Mouse (Mus musculus) heart, adult 8-10 months (tissue): Measurements from ENCODE around the gene Hpn. TPM values are rescaled to one million over a fixed set of nuclear protein-coding genes. Genes with fewer than 3 reads are reported as not detected.

Source experiments
- DNase-seq: peaks from one replicate; pipeline ENCODE4 v3.0.0; 2022; ENCODE audit warnings: low spot score
- total RNA-seq, 4 experiments: library from RNA; stranded (reverse); gene quantifications; 2 replicates each; pipeline ENCODE4 v1.2.4; 2022

The Hpn gene
- total RNA-seq, 4 experiments from 2014 or later: 2.2 to 3.7 (median 2.6) TPM

- DNase-seq: no peak
These were observed 25.9 kb upstream of the Hpn start for GRCm38 (mm10) chr7:31140941-31141340.

- no peak for DNase-seq
These were observed 25.2 kb upstream of the Hpn start for GRCm38 (mm10) chr7:31140302-31140701.

- peak; percentile 40 for DNase-seq
These were observed 24.7 kb upstream of the Hpn start for GRCm38 (mm10) chr7:31139765-31140164.

GRCm38 (mm10) chr7:31135717-31136116, 20.6 kb upstream of the Hpn start:
- DNase-seq: no peak

GRCm38 (mm10) chr7:31131866-31132265, 16.8 kb upstream of the Hpn start:
- DNase-seq: no peak

- peak; percentile 48 for DNase-seq
These were observed 15.8 kb upstream of the Hpn start for GRCm38 (mm10) chr7:31130841-31131240.

GRCm38 (mm10) chr7:31130197-31130596, 15.1 kb upstream of the Hpn start:
- no peak for DNase-seq

- DNase-seq: no peak
These were observed 13.1 kb upstream of the Hpn start for GRCm38 (mm10) chr7:31128157-31128705.

- no peak for DNase-seq
These were observed 12.0 kb upstream of the Hpn start, which contains the start of gene Scn1b for GRCm38 (mm10) chr7:31126851-31127724. TSS of gene Scn1b (minus strand) at chr7:31127003.

GRCm38 (mm10) chr7:31126211-31126751, 11.2 kb upstream of the Hpn start:
- no peak for DNase-seq

- no peak for DNase-seq
These were observed 10.0 kb upstream of the Hpn start for GRCm38 (mm10) chr7:31125116-31125515.

GRCm38 (mm10) chr7:31124381-31124780, 9.3 kb upstream of the Hpn start:
- DNase-seq: no peak

- DNase-seq: no peak
These were observed 8.6 kb upstream of the Hpn start for GRCm38 (mm10) chr7:31123697-31124096.

GRCm38 (mm10) chr7:31122641-31123631, 7.8 kb upstream of the Hpn start:
- DNase-seq: no peak

GRCm38 (mm10) chr7:31119556-31119955, 4.5 kb upstream of the Hpn start:
- no peak for DNase-seq

GRCm38 (mm10) chr7:31118486-31118885, 3.4 kb upstream of the Hpn start:
- peak; percentile 49 for DNase-seq

GRCm38 (mm10) chr7:31117465-31117864, 2.4 kb upstream of the Hpn start:
- no peak for DNase-seq

- DNase-seq: no peak
These were observed 1.6 kb upstream of the Hpn start for GRCm38 (mm10) chr7:31116721-31117145.

- peak; percentile 77 for DNase-seq
These were observed 525 bp upstream of the Hpn start for GRCm38 (mm10) chr7:31115587-31116043.

- DNase-seq: no peak
These were observed 444 bp downstream of the Hpn start for GRCm38 (mm10) chr7:31114646-31115045.

- no peak for DNase-seq
These were observed 1.3 kb downstream of the Hpn start for GRCm38 (mm10) chr7:31113800-31114199.
